In genomic region chr6:88901471-88901870, GRCm38 (mm10) we compare ENCODE assay signal across 8 mouse cellular contexts. TPM values are rescaled to one million over a fixed set of nuclear protein-coding genes. Genes with fewer than 3 reads are reported as not detected.
DNase-seq lines count a peak whose midpoint lies in the region; ATAC-seq and TF ChIP-seq lines count a peak whose summit lies in the region.

No protein-coding gene starts in this region.

- H3K9me3 ChIP-seq in embryonic facial prominence, embryonic 10.5 days, result no peaks in the 10 kb centered on the region
- no peaks in the 10 kb centered on the region for H3K9me3 ChIP-seq in hindbrain, postnatal 0 days (ENCODE audit: low read length)

- 6% methylated on average over 5 of the region's 5 CpGs for WGBS in embryonic facial prominence, embryonic 10.5 days
- WGBS in hindbrain, postnatal 0 days, result 9% methylated on average over 5 of the region's 5 CpGs

- peak overlapping the region; percentile 99 for H3K4me2 ChIP-seq in hindbrain, postnatal 0 days (ENCODE audit: low read depth, low read length)

- peak overlapping the region; percentile 92 for H3K27ac ChIP-seq in embryonic facial prominence, embryonic 10.5 days (replicated peaks)
- peak overlapping the region; percentile 88 for H3K27ac ChIP-seq in hindbrain, postnatal 0 days

- H3K9ac ChIP-seq in hindbrain, postnatal 0 days (replicated peaks; ENCODE audit: low read length), result peak overlapping the region; percentile 79

- H3K4me1 ChIP-seq in embryonic facial prominence, embryonic 10.5 days, result peaks cover 69% of the 10 kb centered on the region
- H3K4me1 ChIP-seq in hindbrain, postnatal 0 days (ENCODE audit: insufficient read depth, low read length), result peaks cover 23% of the 10 kb centered on the region

- H3K4me3 ChIP-seq in embryonic facial prominence, embryonic 10.5 days, result peak overlapping the region; percentile 88
- H3K4me3 ChIP-seq in hindbrain, postnatal 0 days (ENCODE audit: low read length), result peak overlapping the region; percentile 80

- peak; percentile 10 for DNase-seq in layer of hippocampus, adult 11-12 months (ENCODE audit: low spot score)
- DNase-seq in layer of hippocampus, postnatal 14 days (ENCODE audit: low spot score in 2 of 2), result no peak
- peak; percentile 23 for DNase-seq in embryonic facial prominence, embryonic 10.5 days (ENCODE audit: low spot score)
- DNase-seq in hindbrain, postnatal 0 days (ENCODE audit: low spot score), result no peak
- DNase-seq in adrenal gland, postnatal 25 days, result no peak
- DNase-seq in retina, embryonic 14.5 days (ENCODE audit: low spot score), result no peak

- TF ChIP-seq CTCF in hindbrain, postnatal 0 days (IDR thresholded peaks at IDR 0.05; ENCODE audit: low read depth), result no peak

- peaks cover 12% of the 10 kb centered on the region for H3K36me3 ChIP-seq in embryonic facial prominence, embryonic 10.5 days (replicated peaks)
- H3K36me3 ChIP-seq in hindbrain, postnatal 0 days (ENCODE audit: insufficient read depth, low read length), result no peaks in the 10 kb centered on the region

- no peak for ATAC-seq in hindbrain, postnatal 0 days
- ATAC-seq in megakaryocyte, adult 5-6 weeks (ENCODE audit: poor library complexity, severe bottlenecking), result peak; percentile 2
- ATAC-seq in megakaryocyte-erythroid progenitor cell, adult 5-6 weeks (replicated peaks; ENCODE audit: low FRiP score, low TSS enrichment, poor library complexity, severe bottlenecking), result no peak

- H3K27me3 ChIP-seq in embryonic facial prominence, embryonic 10.5 days (replicated peaks; ENCODE audit: low read depth, poor library complexity, severe bottlenecking), result no peaks in the 10 kb centered on the region
- no peaks in the 10 kb centered on the region for H3K27me3 ChIP-seq in hindbrain, postnatal 0 days (ENCODE audit: insufficient read depth, low read length)

RNA-seq across cellular contexts. Expression of gene Tpra1, which starts 0.6 kb away (rescaled TPM):
- total RNA-seq in layer of hippocampus, postnatal 14 days (2021), result 10 to 100 TPM; 36.7 to 38.0 TPM
- 54.4 and 56.7 TPM in 2 replicates for polyA plus RNA-seq in embryonic facial prominence, embryonic 10.5 days (2016; fragmentation: Nextera tagmentation; extraction: Ambion mirVana)
- total RNA-seq in hindbrain, postnatal 0 days (2014; rRNA removed), result 55.2 and 88.4 TPM in 2 replicates
- polyA plus RNA-seq in hindbrain, postnatal 0 days (2015; fragmentation: Nextera tagmentation; extraction: Ambion mirVana), result 49.4 and 56.0 TPM in 2 replicates
- 24.0 and 26.1 TPM in 2 replicates for total RNA-seq in megakaryocyte, adult 5-6 weeks (2015)
- 32.4 and 35.5 TPM in 2 replicates for total RNA-seq in megakaryocyte, adult 5-6 weeks (2017)
- 31.4 and 39.7 TPM in 2 replicates for total RNA-seq in megakaryocyte-erythroid progenitor cell, adult 5-6 weeks (2014; fragmentation: Nextera tagmentation)
- 25.6 and 27.6 TPM in 2 replicates for total RNA-seq in megakaryocyte-erythroid progenitor cell, adult 5-6 weeks (2017)
- 127 and 136 TPM in 2 replicates for total RNA-seq in adrenal gland, postnatal 25 days (2021)

RNA-seq across cellular contexts. Expression of gene Mcm2, which starts 2.9 kb away (rescaled TPM):
- total RNA-seq in layer of hippocampus, postnatal 14 days (2021), result 1 to 10 TPM; 5.4 to 7.8 TPM
- polyA plus RNA-seq in embryonic facial prominence, embryonic 10.5 days (2016; fragmentation: Nextera tagmentation; extraction: Ambion mirVana), result 262 and 280 TPM in 2 replicates
- 35.3 and 37.0 TPM in 2 replicates for total RNA-seq in hindbrain, postnatal 0 days (2014; rRNA removed)
- polyA plus RNA-seq in hindbrain, postnatal 0 days (2015; fragmentation: Nextera tagmentation; extraction: Ambion mirVana), result 21.7 and 23.3 TPM in 2 replicates
- total RNA-seq in megakaryocyte, adult 5-6 weeks (2015), result 45.4 and 47.7 TPM in 2 replicates
- 77.2 TPM in 2 replicates for total RNA-seq in megakaryocyte, adult 5-6 weeks (2017)
- 175 and 213 TPM in 2 replicates for total RNA-seq in megakaryocyte-erythroid progenitor cell, adult 5-6 weeks (2014; fragmentation: Nextera tagmentation)
- 181 and 236 TPM in 2 replicates for total RNA-seq in megakaryocyte-erythroid progenitor cell, adult 5-6 weeks (2017)
- total RNA-seq in adrenal gland, postnatal 25 days (2021), result 48.6 and 50.9 TPM in 2 replicates

RNA-seq across cellular contexts. Expression of gene Podxl2, which starts 26.6 kb away (rescaled TPM):
- 100 to 1,000 TPM; 212 to 229 TPM for total RNA-seq in layer of hippocampus, postnatal 14 days (2021)
- polyA plus RNA-seq in embryonic facial prominence, embryonic 10.5 days (2016; fragmentation: Nextera tagmentation; extraction: Ambion mirVana), result 52.1 and 56.3 TPM in 2 replicates
- 1,247 and 1,290 TPM in 2 replicates for total RNA-seq in hindbrain, postnatal 0 days (2014; rRNA removed)
- 675 and 695 TPM in 2 replicates for polyA plus RNA-seq in hindbrain, postnatal 0 days (2015; fragmentation: Nextera tagmentation; extraction: Ambion mirVana)
- total RNA-seq in megakaryocyte, adult 5-6 weeks (2015), result not detected in 2 replicates
- 0.16 and 0.40 TPM in 2 replicates for total RNA-seq in megakaryocyte, adult 5-6 weeks (2017)
- 6.6 TPM in 1 of 2 replicates, not detected in the other for total RNA-seq in megakaryocyte-erythroid progenitor cell, adult 5-6 weeks (2014; fragmentation: Nextera tagmentation)
- not detected in 2 replicates for total RNA-seq in megakaryocyte-erythroid progenitor cell, adult 5-6 weeks (2017)
- total RNA-seq in adrenal gland, postnatal 25 days (2021), result 31.4 and 33.5 TPM in 2 replicates

RNA-seq across cellular contexts. Expression of gene Abtb1, which starts 59.7 kb away (rescaled TPM):
- total RNA-seq in layer of hippocampus, postnatal 14 days (2021), result 10 to 100 TPM; 25.8 to 32.1 TPM
- polyA plus RNA-seq in embryonic facial prominence, embryonic 10.5 days (2016; fragmentation: Nextera tagmentation; extraction: Ambion mirVana), result 25.2 and 26.4 TPM in 2 replicates
- 62.6 and 78.9 TPM in 2 replicates for total RNA-seq in hindbrain, postnatal 0 days (2014; rRNA removed)
- 31.5 and 34.8 TPM in 2 replicates for polyA plus RNA-seq in hindbrain, postnatal 0 days (2015; fragmentation: Nextera tagmentation; extraction: Ambion mirVana)
- total RNA-seq in megakaryocyte, adult 5-6 weeks (2015), result 22.8 TPM in 2 replicates
- total RNA-seq in megakaryocyte, adult 5-6 weeks (2017), result 104 TPM in 2 replicates
- 16.9 and 47.2 TPM in 2 replicates for total RNA-seq in megakaryocyte-erythroid progenitor cell, adult 5-6 weeks (2014; fragmentation: Nextera tagmentation)
- total RNA-seq in megakaryocyte-erythroid progenitor cell, adult 5-6 weeks (2017), result 30.6 and 44.0 TPM in 2 replicates
- total RNA-seq in adrenal gland, postnatal 25 days (2021), result 40.6 and 43.0 TPM in 2 replicates

Comparison
In these comparisons a context has a peak if more than half of its experiments do, and no peak if none do; other contexts are left out.
1. DNase-seq: peak in layer of hippocampus, adult 11-12 months (single experiment) and embryonic facial prominence, embryonic 10.5 days (single experiment); none in layer of hippocampus, postnatal 14 days (0 of 2), hindbrain, postnatal 0 days (single experiment), adrenal gland, postnatal 25 days (single experiment) and retina, embryonic 14.5 days (single experiment).